Mouse (Mus musculus): ENCODE measurements around the gene Vps41.

- no peak for TF ChIP-seq CTCF (IDR thresholded peaks at IDR 0.05; ENCODE audit: control insufficient read depth, insufficient read depth, insufficient replicate concordance, low read depth, low read length)
- no peak for TF ChIP-seq POLR2A (IDR thresholded peaks at IDR 0.05; ENCODE audit: control insufficient read depth, low read depth, low read length)
Measured at GRCm38 (mm10) chr13:18716707-18717106, 379 bp upstream of the Vps41 start.
